Mouse (Mus musculus) thymus, adult 2 months (tissue): Measurements from ENCODE around the gene Krtap8-1. TPM values are rescaled to one million over a fixed set of nuclear protein-coding genes. Genes with fewer than 3 reads are reported as not detected.

Source experiments
- DNase-seq: peaks from one replicate; pipeline ENCODE4 v3.0.0; 2021
- H3K27ac ChIP-seq: fragments of 200-500 bp; 2 replicates; pipeline ENCODE4 v1.5.1; 2012; ENCODE audit warnings: low read length, control low read depth; ENCODE audit not compliant: control insufficient read depth, insufficient read depth
- H3K27me3 ChIP-seq: fragments of 200-500 bp; 2 replicates; pipeline ENCODE4 v1.6.1; 2012; ENCODE audit warnings: mild to moderate bottlenecking, low read length, moderate library complexity, mixed read lengths; ENCODE audit not compliant: control insufficient read depth, insufficient read depth
- H3K36me3 ChIP-seq: fragments of 200-500 bp; 2 replicates; pipeline ENCODE4 v1.6.1; 2012; ENCODE audit warnings: mild to moderate bottlenecking, low read length, moderate library complexity; ENCODE audit not compliant: control insufficient read depth, insufficient read depth
- H3K4me1 ChIP-seq: fragments of 200-500 bp; replicated peaks from 2 replicates; pipeline ENCODE4 v1.6.1; 2012; ENCODE audit warnings: low read length; ENCODE audit not compliant: control insufficient read depth, insufficient read depth
- H3K4me3 ChIP-seq: fragments of 200-500 bp; 2 replicates; pipeline ENCODE4 v1.5.1; 2012; ENCODE audit warnings: mild to moderate bottlenecking, low read length, control low read depth, moderate library complexity; ENCODE audit not compliant: control insufficient read depth, insufficient read depth
- CTCF ChIP-seq: fragments of 200-500 bp; IDR thresholded peaks from 2 replicates; pipeline ENCODE4 v1.5.1; 2012; ENCODE audit warnings: mild to moderate bottlenecking, control low read depth, low read length, moderate library complexity, borderline replicate concordance; ENCODE audit not compliant: control insufficient read depth, poor library complexity, insufficient read depth; ENCODE audit errors: extremely low read depth
- POLR2A ChIP-seq: fragments of 200-500 bp; IDR thresholded peaks from 2 replicates; pipeline ENCODE4 v1.6.1; 2012; ENCODE audit warnings: mild to moderate bottlenecking, low read length, control low read depth, moderate library complexity; ENCODE audit not compliant: control insufficient read depth, poor library complexity, insufficient read depth; ENCODE audit errors: extremely low read depth
- WGBS: fragments of 180-500 bp; shearing (Covaris S2); methylation state at CpG from one replicate; pipeline ENCODE4 v1.1.7; 2018; 5-methylcytosine and 5-hydroxymethylcytosine counted together
- polyA plus RNA-seq: library from polyadenylated mRNA; depleted of rRNA; stranded (reverse); fragments of >200 nt; gene quantifications from 2 replicates; pipeline ENCODE4 v1.2.3, GENCODE M21; 2012; rRNA removed

Krtap8-1 gene
- polyA plus RNA-seq, 1 experiment: not detected

DNA sequence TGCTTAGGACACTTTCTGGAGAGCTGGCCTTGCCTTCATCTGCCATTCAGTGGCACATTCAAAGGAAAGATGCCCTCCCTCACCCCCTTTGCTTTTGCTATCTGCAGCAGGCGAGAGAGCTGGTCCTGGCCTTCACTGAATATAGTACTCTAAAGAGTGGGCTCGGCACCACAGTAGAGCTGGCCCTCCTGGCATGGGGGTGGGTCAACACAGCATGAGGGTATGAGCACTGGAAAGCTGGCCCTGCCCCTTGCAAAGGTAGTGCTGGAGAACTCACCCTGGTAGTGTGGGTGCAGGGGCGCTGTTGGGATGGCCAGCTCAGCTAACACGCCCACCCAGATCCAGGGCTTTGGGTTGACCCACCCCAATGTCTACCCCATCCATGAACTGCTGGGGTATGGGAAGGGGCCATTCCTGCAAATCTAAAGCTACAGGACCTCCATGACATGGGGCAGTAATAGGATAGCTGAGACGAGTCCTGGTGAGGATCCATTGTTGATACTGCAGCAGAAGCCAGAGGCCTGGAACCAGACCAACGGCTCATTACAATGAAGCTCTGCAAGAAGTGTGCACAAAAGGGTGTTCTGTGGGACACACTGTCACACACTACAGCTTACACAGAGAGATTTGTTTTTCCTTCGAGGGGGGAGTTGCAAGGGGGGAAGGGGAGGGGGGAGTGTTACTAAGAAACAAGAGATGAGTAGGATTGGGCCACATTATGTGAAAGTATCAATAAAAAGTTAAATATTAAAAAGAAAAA, 7.8 kb upstream of the Krtap8-1 start:
- Histone ChIP-seq H3K36me3 (no peaks in the 10 kb centered on the region), H3K4me3 (no peak overlapping the region), H3K4me1 (no peaks in the 10 kb centered on the region), H3K27me3 (no peaks in the 10 kb centered on the region), H3K27ac (no peak overlapping the region)
- WGBS: 92% methylated on average over 7 of the region's 7 CpGs
- TF ChIP-seq CTCF (no peak), POLR2A (no peak)
- no peak for DNase-seq

DNA sequence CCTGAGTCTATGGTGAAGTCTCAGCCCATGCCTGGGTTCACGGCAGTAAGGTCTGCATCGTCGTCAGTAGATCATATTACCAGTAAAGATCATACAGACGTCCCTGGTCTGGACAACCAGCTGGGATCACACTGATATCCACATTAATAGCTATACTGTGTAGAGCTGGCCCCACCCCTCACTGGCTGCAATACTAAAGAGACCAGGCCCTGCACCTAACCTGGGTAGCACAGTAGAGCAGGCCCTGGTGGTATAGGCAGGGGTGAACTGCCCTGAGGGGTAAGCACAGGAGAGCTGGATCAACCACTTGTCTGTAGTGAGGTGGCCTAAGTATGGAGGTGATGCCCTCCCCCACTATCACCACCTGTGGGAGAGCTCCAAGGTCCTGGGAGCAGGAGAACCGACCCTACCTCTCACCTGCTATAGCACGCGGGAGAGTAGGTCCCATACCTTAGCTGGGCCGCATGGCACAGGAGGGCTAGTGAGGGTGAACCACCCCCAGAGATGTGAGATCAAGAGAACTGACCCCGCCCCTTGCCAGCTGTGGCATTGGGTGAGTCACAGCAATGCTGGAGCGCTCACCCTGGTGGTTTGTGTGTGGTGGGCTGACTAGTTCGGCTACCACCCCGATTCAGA, 10.0 kb downstream of the Krtap8-1 start:
- TF ChIP-seq POLR2A (no peak), CTCF (no peak)
- H3K36me3 ChIP-seq: no peaks in the 10 kb centered on the region
- H3K27me3 ChIP-seq: no peaks in the 10 kb centered on the region
- no peak for DNase-seq
- WGBS: 91% methylated on average over 12 of the region's 12 CpGs
- no peak overlapping the region for H3K4me3 ChIP-seq
- no peaks in the 10 kb centered on the region for H3K4me1 ChIP-seq
- no peak overlapping the region for H3K27ac ChIP-seq

DNA sequence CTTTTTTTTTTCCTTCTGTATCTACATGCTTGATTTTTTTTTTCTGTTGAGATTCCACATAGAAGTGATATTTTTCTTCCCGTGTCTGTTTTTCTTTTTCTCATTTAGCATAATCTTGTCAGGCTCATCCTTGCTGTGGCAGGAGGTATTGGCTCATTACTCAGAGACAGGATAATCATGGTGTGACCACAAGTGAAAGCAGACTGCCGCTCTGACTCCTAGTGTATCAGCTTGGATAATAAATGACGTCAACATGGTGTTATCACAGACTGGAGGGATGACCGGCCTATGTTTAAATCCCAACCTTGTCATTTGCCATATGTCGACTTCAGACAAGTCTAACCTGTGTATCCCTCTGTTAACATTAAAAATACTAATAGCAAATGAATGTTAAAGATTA, 26.6 kb downstream of the Krtap8-1 start:
- no peak overlapping the region for H3K4me3 ChIP-seq
- no peaks in the 10 kb centered on the region for H3K36me3 ChIP-seq
- TF ChIP-seq POLR2A (no peak), CTCF (no peak)
- 90% methylated on average over 5 of the region's 5 CpGs for WGBS
- H3K4me1 ChIP-seq: no peaks in the 10 kb centered on the region
- no peak overlapping the region for H3K27ac ChIP-seq
- H3K27me3 ChIP-seq: no peaks in the 10 kb centered on the region
- DNase-seq: no peak

Other genes starting within 250 kb of the Krtap8-1 start
- gene Krtap21-1, start 84.1 kb downstream of the Krtap8-1 start, polyA plus RNA-seq: not detected in 2 replicates
- not detected in 2 replicates for gene Krtap6-2, start 67.8 kb downstream of the Krtap8-1 start, polyA plus RNA-seq
- not detected in 2 replicates for gene Krtap7-1, start 20.4 kb upstream of the Krtap8-1 start, polyA plus RNA-seq
- gene Krtap11-1, start 83.2 kb upstream of the Krtap8-1 start, polyA plus RNA-seq: not detected in 2 replicates